Mouse (Mus musculus): ENCODE measurements around the gene Gm7030.
"Not testable (repeated sequence)": the region's sequence is repeated elsewhere in the genome, so short reads cannot be mapped to it uniquely, and the experiment has no call there.

Gm7030 gene

GRCm38 (mm10) chr17:36135421-36136231 lies 6.4 kb upstream of the Gm7030 start:
- not testable (repeated sequence) for DNase-seq (ENCODE audit: low spot score)

DNA sequence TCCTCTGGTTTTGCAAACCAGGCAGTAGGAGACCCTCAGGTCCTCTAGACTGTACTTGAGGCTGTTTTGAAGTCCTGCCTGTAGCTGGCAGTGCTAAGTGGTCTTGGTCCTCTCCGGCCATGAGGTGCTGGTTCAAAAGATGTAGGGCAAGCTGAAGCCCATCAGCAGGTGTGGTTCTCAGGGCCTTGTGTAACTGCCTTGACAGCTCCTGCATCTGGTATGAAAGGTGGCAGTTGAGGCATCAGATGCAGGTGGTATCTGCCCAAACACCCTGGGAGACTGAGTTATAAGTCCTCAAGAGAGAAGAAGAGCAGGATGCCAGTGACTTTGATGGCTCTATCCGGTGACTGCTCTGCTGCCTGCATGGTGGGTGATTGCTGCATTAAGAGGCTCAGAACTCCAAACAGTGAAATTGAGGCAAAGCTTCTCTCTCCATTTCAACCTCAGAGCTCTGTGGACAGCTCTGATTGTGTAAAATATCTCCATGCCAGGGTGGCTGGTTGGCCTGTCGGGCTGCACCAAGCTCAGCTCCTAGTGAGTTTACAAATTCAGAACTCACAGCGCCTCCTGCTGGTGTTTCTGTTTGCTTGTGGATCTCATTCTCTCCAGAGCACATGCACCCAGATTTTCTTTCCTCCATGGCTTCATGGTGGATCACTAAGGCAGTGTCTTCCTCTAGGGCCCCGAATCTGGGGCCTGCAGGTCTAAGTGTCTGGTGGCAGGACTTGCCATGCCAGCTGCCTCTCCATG lies 2.5 kb upstream of the Gm7030 start:
- no peak for DNase-seq (ENCODE audit: low spot score)

- DNase-seq (ENCODE audit: low spot score) = not testable (repeated sequence)
Measured at GRCm38 (mm10) chr17:36128525-36128924, 700 bp downstream of the Gm7030 start.

DNA sequence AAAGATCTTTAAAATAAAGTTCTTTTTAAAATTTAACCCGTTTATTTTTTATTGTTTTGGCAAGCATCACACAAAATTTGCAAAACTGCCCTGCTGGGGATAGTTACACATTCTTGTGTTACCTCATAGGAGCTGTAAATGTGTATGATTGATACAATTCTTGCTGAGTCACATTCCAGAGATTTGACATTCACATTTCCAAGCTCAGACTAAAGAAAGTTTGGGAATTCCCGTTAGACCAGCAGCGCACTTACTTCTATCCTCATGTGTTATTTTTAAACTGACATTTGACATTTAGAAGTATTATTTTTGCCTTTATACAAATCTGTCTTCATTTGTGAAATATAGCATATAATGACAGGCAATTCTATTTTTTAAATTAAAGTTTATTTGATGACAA lies 5.1 kb downstream of the Gm7030 start:
- not testable (repeated sequence) for DNase-seq (ENCODE audit: low spot score)

GRCm38 (mm10) chr17:36121352-36122020 lies 7.7 kb downstream of the Gm7030 start, which contains the start of gene Gm19684:
Gm19684 (plus strand) TSS chr17:36121678.
- DNase-seq (ENCODE audit: low spot score) = not testable (repeated sequence)

- not testable (repeated sequence) for DNase-seq (ENCODE audit: low spot score)
Measured at GRCm38 (mm10) chr17:36120839-36121238, 8.4 kb downstream of the Gm7030 start.

GRCm38 (mm10) chr17:36116545-36116944 lies 12.7 kb downstream of the Gm7030 start:
- not testable (repeated sequence) for DNase-seq (ENCODE audit: low spot score)

DNA sequence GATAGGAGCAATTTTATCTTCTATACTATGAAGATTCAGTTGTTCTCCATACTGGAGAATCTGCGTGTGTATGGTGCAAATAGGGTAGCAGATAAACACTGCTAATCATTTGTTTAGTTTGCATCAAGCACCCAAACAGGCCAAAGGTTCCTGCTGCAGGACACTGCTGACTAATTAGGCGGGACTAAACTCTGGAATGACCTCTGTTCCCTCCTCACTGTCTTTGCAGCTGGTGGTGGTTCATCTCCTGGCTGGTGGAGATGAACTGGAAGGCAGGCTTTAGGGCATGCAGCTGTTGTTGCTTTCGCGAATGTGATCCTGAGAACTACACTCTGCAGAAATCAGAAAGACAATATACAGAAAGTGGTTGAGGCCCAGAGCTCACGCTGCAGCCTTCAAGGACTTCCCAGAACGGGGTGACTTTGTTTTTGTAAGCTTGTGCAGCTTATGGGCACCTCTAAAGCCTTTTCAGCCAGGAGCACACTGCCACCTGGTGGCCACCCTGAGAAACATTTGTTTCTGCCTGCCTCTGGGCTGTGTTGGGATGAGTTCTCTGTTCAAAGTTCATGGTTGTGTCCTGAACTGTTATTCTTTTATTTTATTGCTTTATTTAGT lies 15.1 kb downstream of the Gm7030 start:
- DNase-seq (ENCODE audit: low spot score) = not testable (repeated sequence)

DNA sequence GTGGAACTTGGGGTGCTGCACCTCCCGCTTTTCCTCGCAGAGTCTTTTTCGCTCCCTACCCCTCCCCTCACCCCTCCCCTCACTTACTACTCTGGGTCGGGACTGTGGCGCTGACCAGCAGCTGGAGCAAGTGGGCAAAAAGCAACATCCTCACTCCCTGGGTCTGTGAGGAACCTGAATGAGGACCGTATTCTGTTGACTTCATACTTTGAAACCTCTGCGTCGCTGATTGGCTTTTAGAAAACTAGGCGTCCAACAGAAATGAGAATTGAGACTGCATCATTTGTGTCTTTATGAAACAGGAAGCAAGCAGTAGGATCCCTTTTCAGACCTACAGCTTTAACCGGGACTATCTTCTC lies 17.7 kb downstream of the Gm7030 start:
- not testable (repeated sequence) for DNase-seq (ENCODE audit: low spot score)

DNA sequence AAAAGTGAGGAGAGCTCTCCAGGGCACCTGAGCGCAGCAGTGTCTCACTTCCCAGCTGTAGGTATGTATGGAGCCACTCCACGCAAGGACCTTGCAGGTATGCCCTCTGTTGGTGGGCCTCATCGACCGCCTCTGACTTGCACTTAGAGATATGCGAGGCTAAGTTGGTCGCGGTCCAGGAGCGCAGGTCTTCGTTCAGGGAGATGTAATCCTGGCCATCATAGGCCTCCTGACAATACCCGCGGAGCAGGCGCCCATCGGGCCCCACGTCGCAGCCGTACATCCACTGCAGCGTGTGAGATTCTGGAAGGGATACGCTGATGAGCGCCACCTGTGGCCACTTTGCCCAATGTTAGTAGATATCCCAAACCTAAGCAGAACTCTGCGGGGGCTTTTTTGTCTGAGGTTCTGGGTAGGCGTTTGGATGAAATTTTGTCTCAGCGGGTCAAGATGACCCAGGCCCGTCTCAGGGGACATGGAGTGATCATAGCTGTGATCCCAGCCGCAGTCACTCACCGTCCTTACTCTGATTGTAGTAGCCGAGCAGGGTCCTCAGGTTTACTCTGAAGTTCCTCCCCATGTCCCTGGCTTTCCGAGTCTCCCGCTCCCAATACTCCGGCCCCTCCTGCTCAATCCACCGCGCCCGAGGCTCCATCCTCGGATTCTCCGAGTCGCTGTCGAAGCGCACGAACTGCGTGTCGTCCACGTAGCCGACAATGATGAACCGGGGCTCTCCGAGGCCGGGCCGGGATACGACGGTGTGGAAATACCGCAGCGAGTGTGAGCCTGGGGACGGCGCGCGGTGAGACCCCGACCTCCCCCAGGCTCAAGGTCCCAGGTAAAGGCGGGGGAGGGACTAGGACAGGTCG lies 18.4 kb downstream of the Gm7030 start:
- DNase-seq (ENCODE audit: low spot score) = not testable (repeated sequence)

DNA sequence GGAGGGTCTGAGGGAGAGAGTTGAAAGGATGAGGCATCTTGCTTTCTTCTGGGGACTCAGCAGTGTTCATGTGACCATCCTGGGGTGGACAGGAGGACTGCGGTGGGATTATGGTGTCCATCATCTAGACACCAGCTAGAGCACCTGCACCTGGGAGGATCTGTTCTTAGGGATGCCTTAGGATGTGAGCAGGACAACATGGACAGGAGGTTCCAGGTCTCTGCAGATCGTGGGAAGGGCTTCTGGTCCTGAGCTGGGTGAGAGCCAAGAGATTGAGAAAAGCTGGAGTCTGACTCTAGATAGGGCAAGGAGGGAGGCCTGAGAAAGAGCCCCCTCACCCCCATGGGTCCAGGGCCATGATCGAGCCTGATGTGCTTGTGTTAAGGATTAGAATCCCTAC lies 19.1 kb downstream of the Gm7030 start:
- not testable (repeated sequence) for DNase-seq (ENCODE audit: low spot score)

DNA sequence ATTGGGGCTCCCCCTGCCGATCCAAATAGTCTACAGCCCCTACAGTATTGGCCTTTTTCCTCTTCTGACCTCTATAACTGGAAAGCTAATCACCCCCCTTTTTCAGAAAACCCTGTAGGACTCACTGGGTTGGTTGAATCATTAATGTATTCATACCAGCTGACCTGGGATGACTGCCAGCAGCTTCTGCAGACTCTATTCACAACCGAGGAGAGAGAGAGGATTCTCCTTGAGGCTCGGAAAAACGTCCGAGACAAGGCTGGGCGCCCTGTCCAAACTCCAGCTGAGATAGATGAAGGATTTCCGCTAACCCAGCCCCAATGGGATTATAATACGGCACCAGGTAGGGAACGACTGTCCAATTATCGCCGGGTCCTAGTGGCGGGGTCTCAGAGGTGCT lies 27.1 kb downstream of the Gm7030 start:
- not testable (repeated sequence) for DNase-seq (ENCODE audit: low spot score)

DNA sequence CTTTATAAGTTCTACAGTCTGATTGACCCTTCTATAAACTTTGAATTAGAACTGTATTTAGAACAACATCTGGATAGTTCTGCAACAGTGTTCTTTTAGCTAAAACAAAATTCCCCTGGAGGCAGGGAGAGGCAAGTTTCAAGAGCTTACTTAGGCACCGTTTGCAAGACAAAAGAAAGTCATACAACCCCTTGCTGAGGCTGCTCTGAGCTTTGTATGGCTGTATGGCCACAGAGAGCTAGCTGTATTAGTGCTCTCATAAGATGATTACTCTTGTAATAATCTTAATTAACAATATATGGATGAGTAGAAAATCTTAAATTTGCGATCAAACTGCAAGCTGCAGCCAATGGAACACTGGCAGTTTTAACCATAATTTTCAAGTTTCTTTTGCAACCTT lies 29.6 kb downstream of the Gm7030 start:
- not testable (repeated sequence) for DNase-seq (ENCODE audit: low spot score)

GRCm38 (mm10) chr17:36093936-36094335 lies 35.3 kb downstream of the Gm7030 start:
- DNase-seq (ENCODE audit: low spot score) = no peak

GRCm38 (mm10) chr17:36092520-36092919 lies 36.7 kb downstream of the Gm7030 start:
- not testable (repeated sequence) for DNase-seq (ENCODE audit: low spot score)

- DNase-seq (ENCODE audit: low spot score) = not testable (repeated sequence)
Measured at GRCm38 (mm10) chr17:36091933-36092332, 37.3 kb downstream of the Gm7030 start.

DNA sequence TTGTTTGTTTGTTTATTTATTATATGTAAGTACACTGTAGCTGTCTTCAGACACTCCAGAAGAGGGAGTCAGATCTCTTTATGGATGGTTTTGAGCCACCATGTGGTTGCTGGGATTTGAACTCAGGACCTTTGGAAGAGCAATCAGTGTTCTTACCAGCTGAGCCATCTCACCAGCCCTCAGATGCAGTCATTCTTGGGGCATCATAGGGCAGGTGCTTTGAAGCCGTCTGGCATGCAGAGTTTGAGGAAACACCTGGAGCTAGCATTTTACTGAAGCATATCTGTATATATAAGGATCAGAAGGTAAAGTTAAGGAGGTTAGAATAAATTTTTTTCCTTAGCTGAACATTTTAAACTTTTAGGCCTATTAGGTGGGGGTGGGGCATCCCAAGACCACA lies 43.2 kb downstream of the Gm7030 start:
- not testable (repeated sequence) for DNase-seq (ENCODE audit: low spot score)

GRCm38 (mm10) chr17:36083870-36084451 lies 45.3 kb downstream of the Gm7030 start:
- no peak for DNase-seq (ENCODE audit: low spot score)

DNA sequence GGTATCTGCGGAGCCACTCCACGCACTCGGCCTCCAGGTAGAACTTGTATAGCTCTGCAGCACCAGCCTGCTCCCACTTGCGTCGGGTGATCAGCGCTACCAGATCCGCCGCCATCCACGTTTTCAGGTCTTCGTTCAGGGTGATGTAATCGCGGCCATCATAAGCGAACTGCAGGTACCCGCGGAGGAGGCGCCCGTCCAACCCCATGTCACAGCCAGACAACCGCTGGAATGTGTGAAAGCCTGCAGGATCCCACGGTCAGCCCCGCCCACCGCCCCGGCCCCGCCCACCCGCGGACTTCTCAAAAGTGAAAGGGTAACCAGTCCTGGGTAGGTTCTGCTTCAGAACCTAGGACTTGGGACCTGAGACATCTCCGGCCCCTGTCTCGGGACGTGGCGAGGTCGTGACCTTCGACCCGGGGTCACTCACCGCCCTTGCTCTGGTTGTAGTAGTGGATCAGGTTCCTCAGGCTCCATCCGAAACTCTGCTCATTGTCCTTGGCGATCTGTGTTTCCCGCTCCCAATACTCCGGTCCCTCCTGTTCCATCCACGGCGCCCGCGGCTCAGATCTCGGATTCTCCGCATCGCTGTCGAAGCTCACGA lies 45.9 kb downstream of the Gm7030 start:
- DNase-seq (ENCODE audit: low spot score) = no peak

GRCm38 (mm10) chr17:36082519-36083232 lies 46.5 kb downstream of the Gm7030 start:
- not testable (repeated sequence) for DNase-seq (ENCODE audit: low spot score)
